Mouse (Mus musculus): ENCODE measurements around the gene Wdr54.

The Wdr54 gene

GRCm38 (mm10) chr6:83131469-83132034 is 24.6 kb downstream of the Wdr54 start:
- no peak for DNase-seq (ENCODE audit: low spot score in 2 of 2)

GRCm38 (mm10) chr6:83127419-83127818 is 28.8 kb downstream of the Wdr54 start:
- no peak for DNase-seq (ENCODE audit: low spot score in 2 of 2)

- DNase-seq (ENCODE audit: low spot score in 2 of 2) = no peak
Observed at GRCm38 (mm10) chr6:83125331-83125730, 30.9 kb downstream of the Wdr54 start, which contains the start of gene Ino80b. Ino80b (minus strand) TSS chr6:83125431.

GRCm38 (mm10) chr6:83124851-83125312 is 31.3 kb downstream of the Wdr54 start:
- peak; percentile 91 to 93 for DNase-seq (ENCODE audit: low spot score in 2 of 2)

- DNase-seq (ENCODE audit: low spot score in 2 of 2) = no peak
Observed at GRCm38 (mm10) chr6:83122961-83123360, 33.2 kb downstream of the Wdr54 start.

- no peak for DNase-seq (ENCODE audit: low spot score in 2 of 2)
Observed at GRCm38 (mm10) chr6:83121863-83122710, 34.1 kb downstream of the Wdr54 start.

- peak; percentile 97 to 98 for DNase-seq (ENCODE audit: low spot score in 2 of 2)
Observed at GRCm38 (mm10) chr6:83120930-83121862, 35.0 kb downstream of the Wdr54 start, which contains the start of gene Wbp1. Wbp1 (minus strand) TSS chr6:83121559.

- no peak for DNase-seq (ENCODE audit: low spot score in 2 of 2)
Observed at GRCm38 (mm10) chr6:83119734-83120051, 36.5 kb downstream of the Wdr54 start.

GRCm38 (mm10) chr6:83118825-83119733 is 37.1 kb downstream of the Wdr54 start:
- DNase-seq (ENCODE audit: low spot score in 2 of 2) = no peak

GRCm38 (mm10) chr6:83118369-83118768 is 37.8 kb downstream of the Wdr54 start:
- no peak for DNase-seq (ENCODE audit: low spot score in 2 of 2)

GRCm38 (mm10) chr6:83117616-83118015 is 38.6 kb downstream of the Wdr54 start:
- no peak for DNase-seq (ENCODE audit: low spot score in 2 of 2)

GRCm38 (mm10) chr6:83117165-83117438 is 39.1 kb downstream of the Wdr54 start:
- DNase-seq (ENCODE audit: low spot score in 2 of 2) = no peak

GRCm38 (mm10) chr6:83116373-83117164 is 39.6 kb downstream of the Wdr54 start:
- DNase-seq (ENCODE audit: low spot score in 2 of 2) = no peak

GRCm38 (mm10) chr6:83115682-83116372 is 40.4 kb downstream of the Wdr54 start:
- no peak for DNase-seq (ENCODE audit: low spot score in 2 of 2)

- peak; percentile 94 to 95 for DNase-seq (ENCODE audit: low spot score in 2 of 2)
Observed at GRCm38 (mm10) chr6:83115011-83115671, 41.1 kb downstream of the Wdr54 start, which contains the start of gene Mogs. Mogs (plus strand) TSS chr6:83115496.

GRCm38 (mm10) chr6:83111510-83112136 is 44.6 kb downstream of the Wdr54 start:
- DNase-seq (ENCODE audit: low spot score in 2 of 2) = no peak

- peak; percentile 74 to 77 for DNase-seq (ENCODE audit: low spot score in 2 of 2)
Observed at GRCm38 (mm10) chr6:83108762-83109668, 47.2 kb downstream of the Wdr54 start, which contains the start of gene Mrpl53. Mrpl53 (plus strand) TSS chr6:83109040.
